Mouse (Mus musculus) limb, embryonic 10.5 days (tissue): ENCODE data around the gene Lca5l. TPM values are rescaled to one million over a fixed set of nuclear protein-coding genes. Genes with fewer than 3 reads are reported as not detected.

Source experiments
- DNase-seq: peaks from one replicate; pipeline ENCODE4 v3.0.0-alpha.2; 2017; ENCODE audit warnings: low spot score
- H3K27ac ChIP-seq: fragments of 300-500 bp; sonication (generic); 2 replicates; pipeline ENCODE4 v1.5.1; 2016; ENCODE audit warnings: mild to moderate bottlenecking
- H3K27me3 ChIP-seq: fragments of 300-500 bp; sonication (generic); 2 replicates; pipeline ENCODE4 v1.6.1; 2016; ENCODE audit warnings: low read depth, mild to moderate bottlenecking; ENCODE audit not compliant: poor library complexity, severe bottlenecking
- H3K36me3 ChIP-seq: fragments of 300-500 bp; sonication (generic); 2 replicates; pipeline ENCODE4 v1.6.1; 2016; ENCODE audit warnings: mild to moderate bottlenecking, moderate library complexity
- H3K4me1 ChIP-seq: fragments of 300-500 bp; sonication (generic); 2 replicates; pipeline ENCODE4 v1.6.1; 2016
- H3K4me3 ChIP-seq: fragments of 300-500 bp; sonication (generic); 2 replicates; pipeline ENCODE4 v1.5.1; 2016; ENCODE audit warnings: mild to moderate bottlenecking, moderate library complexity
- H3K9me3 ChIP-seq: fragments of 300-500 bp; sonication (generic); replicated peaks from 2 replicates; pipeline ENCODE4 v1.6.1; 2016; ENCODE audit warnings: mild to moderate bottlenecking
- WGBS: fragments of 180-500 bp; shearing (Covaris S2); methylation state at CpG from one replicate; pipeline ENCODE4 v1.1.7; 2016; 5-methylcytosine and 5-hydroxymethylcytosine counted together
- polyA plus RNA-seq: library from polyadenylated mRNA; unstranded; fragments of >200 nt; fragmentation: Nextera tagmentation; extraction: Ambion mirVana; gene quantifications from 2 replicates; pipeline ENCODE4 v1.2.1, GENCODE M21; 2016

The Lca5l gene
- polyA plus RNA-seq, 1 experiment from 2014 or later, result 0.73 TPM

DNA sequence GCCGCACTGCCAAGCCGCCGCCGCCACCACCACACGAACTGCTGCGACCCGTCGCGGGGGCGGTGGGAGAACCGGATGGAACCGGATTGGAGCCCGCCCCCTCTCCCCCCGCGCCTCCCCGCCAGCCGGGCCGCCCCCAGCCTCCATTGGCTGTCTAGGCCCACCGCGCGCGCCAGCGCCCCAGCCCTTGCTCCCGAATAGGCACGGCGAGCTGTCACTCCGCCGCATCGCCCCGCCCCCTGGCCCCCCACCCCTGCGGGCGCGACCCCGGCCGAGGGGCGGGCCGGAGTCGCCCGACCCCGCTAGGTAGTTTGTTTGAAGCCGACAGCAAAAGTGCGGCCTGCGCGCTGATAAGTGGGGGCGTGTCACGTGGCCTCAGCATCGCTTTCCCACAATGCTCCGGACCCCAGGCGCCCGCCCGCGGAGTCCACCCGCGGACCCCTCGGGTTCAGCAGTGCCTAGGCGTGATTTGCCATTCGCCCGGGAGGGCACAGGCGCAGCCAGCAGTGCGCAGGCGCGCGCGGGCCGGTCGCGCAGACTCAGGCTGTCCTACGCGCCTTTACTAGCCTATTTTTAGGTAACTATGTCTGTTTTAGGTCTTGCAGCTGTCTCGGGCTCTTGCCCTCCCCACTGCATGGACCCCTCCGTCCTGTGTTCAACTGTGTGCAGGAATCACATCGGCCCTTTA, 64.3 kb downstream of the Lca5l start, which contains the start of gene Hmgn1:
Hmgn1 (minus strand) TSS at position 73 of the 688 bp plus-strand sequence.
- Histone ChIP-seq H3K27ac (peak within 1 kb of the TSS; percentile 98), H3K9me3 (no peaks in the 10 kb centered on the region), H3K4me1 (peaks cover 21% of the 10 kb centered on the region), H3K4me3 (peak within 1 kb of the TSS; percentile 77), H3K36me3 (peaks cover 40% of the 10 kb centered on the region), H3K27me3 (no peaks in the 10 kb centered on the region)
- WGBS, result under 1% methylated on average over 55 of the region's 72 CpGs
- peak; percentile 99 for DNase-seq

DNA sequence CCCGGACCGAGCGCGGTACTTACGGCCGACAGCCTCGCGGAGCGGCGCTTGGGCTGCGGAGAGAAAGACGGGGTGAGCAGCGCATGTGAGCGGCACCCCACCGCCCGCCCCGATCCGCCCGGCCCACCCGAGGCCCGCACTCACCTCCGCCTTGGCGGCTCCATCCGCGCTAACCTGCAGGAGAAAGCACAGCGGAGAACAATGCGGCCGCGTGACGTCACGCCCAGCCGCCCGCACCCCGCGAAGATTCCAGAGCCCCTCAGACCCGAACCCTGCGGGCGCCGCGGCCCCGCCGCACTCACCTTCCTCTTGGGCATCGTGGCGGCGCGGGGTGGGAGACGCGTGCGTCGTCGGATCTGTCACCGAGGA, 64.8 kb downstream of the Lca5l start:
- peaks cover 21% of the 10 kb centered on the region for H3K4me1 ChIP-seq

DNA sequence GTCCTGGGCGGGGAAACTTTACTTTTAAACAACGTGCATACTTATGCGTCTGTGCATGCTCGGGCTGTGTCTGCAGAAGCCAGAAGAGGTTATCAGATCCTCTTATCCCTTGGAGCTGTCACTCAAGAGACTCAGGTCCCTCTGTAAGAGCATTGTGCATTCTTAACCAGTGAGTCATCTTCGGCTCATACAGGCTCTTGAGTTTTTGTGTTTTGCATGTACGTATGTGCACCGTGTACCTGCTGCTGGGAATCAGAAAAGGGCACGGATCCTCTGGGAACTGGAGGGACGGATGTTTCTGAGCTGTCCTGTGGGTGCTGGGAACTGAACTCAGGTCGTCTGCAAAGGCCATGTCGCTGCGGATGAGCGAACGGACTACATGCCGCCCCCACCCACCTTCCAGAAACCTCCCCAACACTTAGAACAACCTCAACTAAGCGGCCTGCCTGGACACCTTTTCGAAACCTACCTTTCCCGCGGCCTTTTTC, 65.3 kb downstream of the Lca5l start:
- Histone ChIP-seq H3K4me3 (peak overlapping the region; percentile 77), H3K9me3 (no peaks in the 10 kb centered on the region), H3K27me3 (no peaks in the 10 kb centered on the region), H3K4me1 (peaks cover 21% of the 10 kb centered on the region), H3K27ac (peak overlapping the region; percentile 98), H3K36me3 (peaks cover 50% of the 10 kb centered on the region)
- no peak for DNase-seq
- WGBS, result 10% methylated on average over 19 of the region's 19 CpGs

More for the DNA sequence above, 64.8 kb downstream of the Lca5l start:
- no peaks in the 10 kb centered on the region for H3K27me3 ChIP-seq
- whole genome bisulfite sequencing, result under 1% methylated on average over 52 of the region's 52 CpGs
- DNase-seq, result no peak
- peak overlapping the region; percentile 98 for H3K27ac ChIP-seq
- H3K36me3 ChIP-seq, result peaks cover 46% of the 10 kb centered on the region
- H3K9me3 ChIP-seq, result no peaks in the 10 kb centered on the region
- peak overlapping the region; percentile 77 for H3K4me3 ChIP-seq

DNA sequence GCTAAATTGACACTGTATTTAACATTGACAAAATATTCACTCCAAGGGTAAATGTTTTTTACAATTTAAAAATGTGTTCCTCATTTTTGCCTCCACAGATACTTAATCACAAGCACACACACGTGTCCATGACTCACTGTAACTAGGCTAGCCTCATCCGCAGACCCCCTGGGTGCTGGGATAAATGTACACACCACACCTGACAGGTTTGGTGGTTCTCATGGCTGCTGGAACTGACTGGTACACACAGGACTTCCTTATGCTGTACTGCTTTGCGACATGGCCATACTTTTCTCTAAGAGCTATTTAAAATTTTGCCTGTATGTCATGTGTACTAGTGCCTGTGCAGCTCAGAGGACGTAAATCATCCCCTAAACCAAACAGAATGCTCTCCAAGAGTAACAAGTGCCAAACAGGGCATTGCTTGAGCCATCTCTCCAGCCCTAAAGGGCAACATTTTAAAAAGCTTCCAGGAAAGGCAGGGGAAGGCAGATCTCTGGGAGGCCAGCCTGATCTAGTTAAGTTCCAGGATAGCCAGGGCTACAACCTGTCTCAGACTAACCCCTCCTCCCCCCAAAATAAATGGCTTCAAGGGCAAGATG, 71.9 kb downstream of the Lca5l start:
- DNase-seq, result no peak
- H3K4me3 ChIP-seq, result no peak overlapping the region
- no peaks in the 10 kb centered on the region for H3K27me3 ChIP-seq
- H3K9me3 ChIP-seq, result no peaks in the 10 kb centered on the region
- peaks cover 50% of the 10 kb centered on the region for H3K36me3 ChIP-seq
- H3K27ac ChIP-seq, result no peak overlapping the region
- H3K4me1 ChIP-seq, result no peaks in the 10 kb centered on the region
- WGBS, result 88% methylated on average over 4 of the region's 4 CpGs

DNA sequence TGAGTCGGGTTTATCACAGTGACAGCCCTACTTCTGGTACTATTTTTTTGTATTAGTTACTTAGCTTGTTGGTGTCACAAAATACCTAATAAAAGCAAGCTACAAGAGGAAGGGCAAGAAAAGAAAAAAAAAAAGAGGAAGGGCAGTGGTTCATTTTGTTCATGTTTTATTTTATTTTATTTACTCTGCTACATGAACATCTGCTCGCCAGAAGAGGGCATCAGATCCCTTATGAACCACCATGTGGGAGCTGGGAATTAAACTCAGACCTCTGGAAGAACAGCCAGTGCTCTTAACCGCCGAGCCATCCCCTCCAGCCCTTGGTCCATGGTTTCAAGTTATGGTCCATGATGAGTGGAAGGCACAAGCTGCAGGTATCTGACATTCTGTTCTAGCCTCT, 77.3 kb downstream of the Lca5l start:
- 0 out of 2 replicates have a peak, but pooled peaks cover 2% of the 10 kb centered on the region for H3K36me3 ChIP-seq
- no peak overlapping the region for H3K4me3 ChIP-seq
- H3K27me3 ChIP-seq, result no peaks in the 10 kb centered on the region
- H3K9me3 ChIP-seq, result no peaks in the 10 kb centered on the region
- no peak for DNase-seq
- 60% methylated on average over 4 of the region's 4 CpGs for WGBS
- no peaks in the 10 kb centered on the region for H3K4me1 ChIP-seq
- H3K27ac ChIP-seq, result no peak overlapping the region

DNA sequence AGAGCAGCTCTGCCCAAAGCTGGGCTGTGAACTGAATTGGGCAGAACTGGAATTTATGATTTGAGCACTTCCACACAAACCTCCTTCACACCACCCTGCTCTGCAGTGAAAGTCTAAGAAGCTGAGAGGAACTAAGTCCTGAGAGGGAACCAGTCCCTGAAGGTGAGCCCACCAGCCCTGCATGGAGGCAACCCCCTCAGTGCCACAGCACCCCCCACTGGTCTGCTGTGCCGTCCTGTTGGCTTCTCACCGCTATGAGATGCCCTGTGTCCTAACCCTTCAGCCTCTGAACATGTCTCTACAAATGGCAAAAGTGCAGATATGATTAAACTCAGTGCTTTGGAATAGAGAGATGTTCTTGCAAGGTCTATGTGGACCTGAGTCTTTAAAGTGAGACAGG, 79.3 kb downstream of the Lca5l start:
- DNase-seq, result no peak
- Histone ChIP-seq H3K4me3 (no peak overlapping the region), H3K9me3 (no peaks in the 10 kb centered on the region), H3K27me3 (no peaks in the 10 kb centered on the region), H3K4me1 (no peaks in the 10 kb centered on the region), H3K36me3 (no peaks in the 10 kb centered on the region), H3K27ac (no peak overlapping the region)
- 64% methylated on average over 2 of the region's 2 CpGs for WGBS

DNA sequence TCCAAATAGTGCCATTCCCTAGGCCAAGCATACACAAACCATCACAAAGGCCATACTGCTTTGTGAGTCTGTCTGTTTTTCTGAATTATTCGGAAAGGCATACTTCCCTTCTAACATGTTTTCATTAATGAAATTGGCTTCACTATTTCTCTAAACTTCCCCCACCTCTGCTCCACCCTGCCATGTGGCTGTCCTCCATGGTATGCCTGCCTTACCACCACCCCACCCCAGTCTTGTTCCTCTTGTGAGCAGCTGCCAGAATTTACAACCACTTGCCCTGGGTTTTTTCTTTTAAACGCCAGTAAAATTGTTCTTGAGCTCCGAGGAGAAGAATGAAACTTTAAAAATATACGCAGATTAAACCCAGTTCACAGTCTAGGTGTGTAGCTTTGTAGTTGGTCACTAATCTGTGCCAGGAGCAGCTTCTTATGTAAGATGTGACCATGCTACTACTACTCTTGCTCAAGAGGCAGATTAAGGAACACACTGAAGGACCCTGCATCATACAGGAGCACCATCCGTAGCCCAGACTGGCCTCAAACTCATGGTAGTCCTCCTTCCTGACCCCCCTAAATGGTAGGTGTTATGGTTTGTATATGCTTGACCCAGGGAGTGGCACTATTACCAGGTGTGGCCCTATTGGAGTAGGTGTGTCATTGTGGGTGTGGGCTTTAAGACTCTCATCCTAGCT, 81.3 kb downstream of the Lca5l start:
- DNase-seq, result no peak
- H3K4me3 ChIP-seq, result no peak overlapping the region
- WGBS, result 91% methylated on average over 5 of the region's 5 CpGs
- no peaks in the 10 kb centered on the region for H3K9me3 ChIP-seq
- no peaks in the 10 kb centered on the region for H3K27me3 ChIP-seq
- no peaks in the 10 kb centered on the region for H3K4me1 ChIP-seq
- H3K36me3 ChIP-seq, result no peaks in the 10 kb centered on the region
- no peak overlapping the region for H3K27ac ChIP-seq

DNA sequence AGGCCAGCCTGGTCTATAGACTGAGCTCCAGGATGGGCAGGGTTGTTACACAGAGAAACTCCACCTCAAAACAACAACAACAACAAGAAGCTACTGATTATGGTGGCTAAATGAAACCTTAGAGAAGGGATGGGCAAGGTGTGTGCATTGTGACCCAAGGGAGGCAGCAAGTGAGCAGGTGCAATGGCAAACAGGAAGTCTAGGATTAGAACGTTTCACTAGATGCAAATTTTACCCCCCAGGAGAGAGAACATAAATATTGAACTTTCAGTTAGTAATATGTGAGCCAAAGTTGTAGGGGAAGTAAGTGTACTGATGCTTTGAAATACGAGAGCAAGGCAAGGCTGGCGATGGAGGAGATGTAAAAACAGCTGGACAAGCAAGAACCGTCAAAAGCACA, 82.4 kb downstream of the Lca5l start:
- no peaks in the 10 kb centered on the region for H3K4me1 ChIP-seq
- H3K9me3 ChIP-seq, result no peaks in the 10 kb centered on the region
- no peak for DNase-seq
- no peak overlapping the region for H3K4me3 ChIP-seq
- no peaks in the 10 kb centered on the region for H3K27me3 ChIP-seq
- H3K36me3 ChIP-seq, result no peaks in the 10 kb centered on the region
- 63% methylated on average over 4 of the region's 4 CpGs for whole genome bisulfite sequencing
- no peak overlapping the region for H3K27ac ChIP-seq

Other genes with a start within 250 kb of the Lca5l start
- gene Psmg1, start 201.3 kb downstream of the Lca5l start, polyA plus RNA-seq, result 139 and 149 TPM in 2 replicates
- gene Brwd1, start 109.7 kb downstream of the Lca5l start, polyA plus RNA-seq, result 123 and 146 TPM in 2 replicates
- gene Hmgn1, start 64.5 kb downstream of the Lca5l start, polyA plus RNA-seq, result 979 and 1,015 TPM in 2 replicates
- 78.2 and 79.6 TPM in 2 replicates for gene Wrb, start 46.9 kb downstream of the Lca5l start, polyA plus RNA-seq
- 1.1 and 1.3 TPM in 2 replicates for gene Sh3bgr, start 8.2 kb upstream of the Lca5l start, polyA plus RNA-seq
- 0.16 TPM in 1 of 2 replicates, not detected in the other for gene B3galt5, start 43.5 kb upstream of the Lca5l start, polyA plus RNA-seq